Mouse (Mus musculus): Measurements from ENCODE around the gene Ndst2. TPM values are rescaled to one million over a fixed set of nuclear protein-coding genes. Genes with fewer than 3 reads are reported as not detected.
A peak's percentile ranks its signal among the peaks of the same experiment; 100 is the strongest.

Ndst2 gene
- 9.6 and 12.0 TPM in 2 replicates for polyA plus RNA-seq (2015; fragmentation: Nextera tagmentation; extraction: Ambion mirVana)

DNA sequence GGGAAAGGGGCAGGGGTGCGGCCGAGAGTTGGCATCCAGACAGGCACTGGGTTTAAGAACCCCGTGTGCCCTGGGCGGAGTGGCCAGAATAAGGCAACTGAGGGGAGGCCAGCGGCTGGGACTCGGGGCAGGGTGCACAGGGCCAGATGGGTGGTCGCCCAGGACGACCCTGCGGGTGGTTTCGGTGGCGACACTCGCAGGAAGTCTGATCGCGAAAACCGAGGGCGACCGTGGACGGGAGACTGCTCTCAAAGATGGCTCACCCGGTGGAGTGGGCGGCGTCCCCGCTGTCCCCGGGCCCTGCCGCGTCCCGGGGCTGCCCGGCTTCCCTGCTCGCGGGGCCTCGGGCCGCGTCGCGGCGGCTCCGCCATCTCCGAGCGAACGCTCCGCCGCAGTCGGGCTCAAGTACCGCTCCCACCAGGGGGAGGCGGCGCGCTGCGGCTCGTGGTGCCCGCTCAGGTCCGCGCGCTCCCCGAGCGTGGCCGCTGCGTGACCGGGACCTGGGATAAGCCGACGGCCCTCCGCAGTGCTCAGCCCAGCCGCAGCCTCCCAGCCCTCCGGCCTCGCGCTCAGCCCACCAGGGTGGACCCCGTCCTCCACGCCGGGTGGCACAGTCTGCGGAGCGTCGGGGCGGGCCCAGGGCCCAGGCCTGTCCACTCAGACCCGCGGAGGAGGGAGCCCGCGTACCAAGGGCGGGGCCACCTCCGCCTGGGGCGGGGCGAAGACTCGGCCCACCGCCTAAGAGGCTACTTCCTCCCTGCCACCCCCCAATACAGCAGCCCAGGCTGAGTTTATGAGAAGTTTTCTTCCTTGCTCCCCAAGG lies at the start of gene Ndst2:
TSS of gene Ndst2 (minus strand) at position 611 of the 823 bp plus-strand sequence.
- DNase-seq (ENCODE audit: low spot score), result peak; percentile 93
- Histone ChIP-seq H3K4me1 (replicated peaks; ENCODE audit: control insufficient read depth, insufficient read depth) (peaks cover 3% of the 10 kb centered on the region; the same call in 1 of the 2 replicates), H3K4me2 (replicated peaks; ENCODE audit: low read depth) (peak within 1 kb of the TSS; percentile 96), H3K27ac (replicated peaks) (peak within 1 kb of the TSS; percentile 94), H3K27me3 (ENCODE audit: control insufficient read depth, insufficient read depth, low read length) (no peaks in the 10 kb centered on the region), H3K4me3 (ENCODE audit: low read depth, low read length) (peak within 1 kb of the TSS; percentile 89), H3K9me3 (ENCODE audit: control insufficient read depth, low read length) (no peaks in the 10 kb centered on the region), H3K9ac (ENCODE audit: low read length) (peak within 1 kb of the TSS; percentile 96), H3K36me3 (ENCODE audit: control insufficient read depth, insufficient read depth, low read length) (peaks cover 9% of the 10 kb centered on the region)
- peak; percentile 97 for ATAC-seq (ENCODE audit: low FRiP score, low TSS enrichment)
- TF ChIP-seq CTCF (IDR thresholded peaks at IDR 0.05; ENCODE audit: low read depth) (peak; percentile 36; the same call in 1 of the 2 replicates), EP300 (optimal IDR thresholded peaks at IDR 0.05) (no peak)
- under 1% methylated on average over 57 of the region's 81 CpGs for WGBS

GRCm38 (mm10) chr14:20783526-20783925 lies 49.2 kb upstream of the Ndst2 start:
- ATAC-seq (ENCODE audit: low FRiP score, low TSS enrichment), result no peak
- TF ChIP-seq EP300 (optimal IDR thresholded peaks at IDR 0.05), result no peak
- TF ChIP-seq CTCF (IDR thresholded peaks at IDR 0.05; ENCODE audit: low read depth), result no peak
- Histone ChIP-seq H3K36me3 (ENCODE audit: control insufficient read depth, insufficient read depth, low read length) (peaks cover 13% of the 10 kb centered on the region; the same call in 1 of the 2 replicates), H3K4me3 (ENCODE audit: low read depth, low read length) (no peak overlapping the region), H3K4me1 (replicated peaks; ENCODE audit: control insufficient read depth, insufficient read depth) (peaks cover 9% of the 10 kb centered on the region; the same call in 1 of the 2 replicates), H3K4me2 (replicated peaks; ENCODE audit: low read depth) (no peak overlapping the region), H3K27ac (replicated peaks) (no peak overlapping the region), H3K27me3 (ENCODE audit: control insufficient read depth, insufficient read depth, low read length) (no peaks in the 10 kb centered on the region), H3K9ac (ENCODE audit: low read length) (no peak overlapping the region), H3K9me3 (ENCODE audit: control insufficient read depth, low read length) (no peaks in the 10 kb centered on the region)
- WGBS, result 96% methylated on average over 6 of the region's 6 CpGs
- DNase-seq (ENCODE audit: low spot score), result no peak

GRCm38 (mm10) chr14:20782860-20783259 lies 48.5 kb upstream of the Ndst2 start:
- no peaks in the 10 kb centered on the region for H3K27me3 ChIP-seq (ENCODE audit: control insufficient read depth, insufficient read depth, low read length)
- WGBS, result 77% methylated on average over 7 of the region's 7 CpGs
- 0 out of 2 replicates have a peak overlapping the region, but pooled peaks have one; percentile 4 for H3K27ac ChIP-seq (replicated peaks)
- TF ChIP-seq EP300 (optimal IDR thresholded peaks at IDR 0.05) (no peak), CTCF (IDR thresholded peaks at IDR 0.05; ENCODE audit: low read depth) (no peak)
- peaks cover 9% of the 10 kb centered on the region; the same call in 1 of the 2 replicates for H3K4me1 ChIP-seq (replicated peaks; ENCODE audit: control insufficient read depth, insufficient read depth)
- H3K9ac ChIP-seq (ENCODE audit: low read length), result no peak overlapping the region
- DNase-seq (ENCODE audit: low spot score), result no peak
- no peak for ATAC-seq (ENCODE audit: low FRiP score, low TSS enrichment)
- H3K36me3 ChIP-seq (ENCODE audit: control insufficient read depth, insufficient read depth, low read length), result peaks cover 18% of the 10 kb centered on the region; the same call in 1 of the 2 replicates
- H3K4me2 ChIP-seq (replicated peaks; ENCODE audit: low read depth), result no peak overlapping the region
- no peak overlapping the region for H3K4me3 ChIP-seq (ENCODE audit: low read depth, low read length)
- H3K9me3 ChIP-seq (ENCODE audit: control insufficient read depth, low read length), result no peaks in the 10 kb centered on the region

GRCm38 (mm10) chr14:20780217-20780616 lies 45.9 kb upstream of the Ndst2 start:
- H3K36me3 ChIP-seq (ENCODE audit: control insufficient read depth, insufficient read depth, low read length), result peaks cover 18% of the 10 kb centered on the region; the same call in 1 of the 2 replicates
- no peaks in the 10 kb centered on the region for H3K4me1 ChIP-seq (replicated peaks; ENCODE audit: control insufficient read depth, insufficient read depth)
- DNase-seq (ENCODE audit: low spot score), result no peak
- TF ChIP-seq EP300 (optimal IDR thresholded peaks at IDR 0.05) (no peak), CTCF (IDR thresholded peaks at IDR 0.05; ENCODE audit: low read depth) (no peak)
- H3K27me3 ChIP-seq (ENCODE audit: control insufficient read depth, insufficient read depth, low read length), result no peaks in the 10 kb centered on the region
- WGBS, result 85% methylated on average over 8 of the region's 8 CpGs
- H3K4me2 ChIP-seq (replicated peaks; ENCODE audit: low read depth), result no peak overlapping the region
- H3K9ac ChIP-seq (ENCODE audit: low read length), result no peak overlapping the region
- H3K9me3 ChIP-seq (ENCODE audit: control insufficient read depth, low read length), result no peaks in the 10 kb centered on the region
- no peak for ATAC-seq (ENCODE audit: low FRiP score, low TSS enrichment)
- no peak overlapping the region for H3K4me3 ChIP-seq (ENCODE audit: low read depth, low read length)
- no peak overlapping the region for H3K27ac ChIP-seq (replicated peaks)

DNA sequence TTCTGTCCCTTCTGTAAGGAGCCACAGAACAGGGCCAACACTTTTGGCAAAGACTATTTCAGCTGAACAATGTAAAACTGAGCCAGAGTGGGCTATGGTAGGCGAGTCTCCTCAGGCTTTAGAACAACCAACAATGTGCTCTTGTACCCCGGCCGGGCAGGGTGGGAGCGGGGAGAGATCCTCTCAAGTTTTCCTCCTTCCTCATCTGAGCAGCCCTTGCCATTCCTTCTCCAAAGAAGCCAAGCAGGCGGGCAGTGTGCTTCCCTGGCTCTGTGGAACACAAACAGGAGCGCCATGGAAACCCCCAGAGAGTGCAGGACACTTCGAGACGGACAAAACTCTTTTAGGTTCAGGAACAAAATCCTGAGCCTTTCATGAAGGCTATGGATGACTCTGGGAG lies 44.1 kb upstream of the Ndst2 start:
- Histone ChIP-seq H3K9me3 (ENCODE audit: control insufficient read depth, low read length) (no peaks in the 10 kb centered on the region), H3K4me2 (replicated peaks; ENCODE audit: low read depth) (no peak overlapping the region), H3K27ac (replicated peaks) (no peak overlapping the region), H3K4me3 (ENCODE audit: low read depth, low read length) (no peak overlapping the region), H3K4me1 (replicated peaks; ENCODE audit: control insufficient read depth, insufficient read depth) (no peaks in the 10 kb centered on the region), H3K27me3 (ENCODE audit: control insufficient read depth, insufficient read depth, low read length) (no peaks in the 10 kb centered on the region), H3K36me3 (ENCODE audit: control insufficient read depth, insufficient read depth, low read length) (peaks cover 18% of the 10 kb centered on the region; the same call in 1 of the 2 replicates), H3K9ac (ENCODE audit: low read length) (no peak overlapping the region)
- WGBS, result 81% methylated on average over 8 of the region's 8 CpGs
- TF ChIP-seq CTCF (IDR thresholded peaks at IDR 0.05; ENCODE audit: low read depth), result no peak
- TF ChIP-seq EP300 (optimal IDR thresholded peaks at IDR 0.05), result no peak
- DNase-seq (ENCODE audit: low spot score) (no peak), ATAC-seq (ENCODE audit: low FRiP score, low TSS enrichment) (no peak)

DNA sequence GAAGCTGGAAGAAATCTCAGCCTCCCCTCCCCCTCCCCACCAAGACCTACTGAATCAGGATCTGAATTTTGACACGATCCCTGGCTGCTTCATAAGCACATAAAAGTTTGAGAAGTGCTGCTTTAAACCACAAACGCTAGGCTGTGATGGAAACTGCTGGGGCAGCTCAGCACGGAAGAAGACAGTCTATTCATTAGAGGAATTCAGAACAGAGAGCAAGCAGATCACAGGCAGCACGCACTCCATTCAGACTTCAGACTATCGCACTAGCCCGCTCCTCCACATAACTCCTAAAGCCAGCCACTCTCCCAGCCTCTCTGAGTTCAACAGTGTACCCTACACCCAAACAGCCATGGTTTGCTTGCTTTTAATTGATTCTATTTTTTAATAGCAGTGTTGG lies 41.3 kb upstream of the Ndst2 start:
- H3K4me3 ChIP-seq (ENCODE audit: low read depth, low read length), result no peak overlapping the region
- TF ChIP-seq CTCF (IDR thresholded peaks at IDR 0.05; ENCODE audit: low read depth) (no peak), EP300 (optimal IDR thresholded peaks at IDR 0.05) (no peak)
- DNase-seq (ENCODE audit: low spot score) (no peak), ATAC-seq (ENCODE audit: low FRiP score, low TSS enrichment) (no peak)
- no peaks in the 10 kb centered on the region for H3K4me1 ChIP-seq (replicated peaks; ENCODE audit: control insufficient read depth, insufficient read depth)
- H3K4me2 ChIP-seq (replicated peaks; ENCODE audit: low read depth), result no peak overlapping the region
- H3K9ac ChIP-seq (ENCODE audit: low read length), result no peak overlapping the region
- H3K9me3 ChIP-seq (ENCODE audit: control insufficient read depth, low read length), result no peaks in the 10 kb centered on the region
- H3K36me3 ChIP-seq (ENCODE audit: control insufficient read depth, insufficient read depth, low read length), result peaks cover 15% of the 10 kb centered on the region
- no peaks in the 10 kb centered on the region for H3K27me3 ChIP-seq (ENCODE audit: control insufficient read depth, insufficient read depth, low read length)
- no peak overlapping the region for H3K27ac ChIP-seq (replicated peaks)
- WGBS, result 39% methylated on average over 6 of the region's 6 CpGs
